Comparison of ENCODE assay signal across 15 mouse cellular contexts in genomic region chr14:77180753-77181374, GRCm38 (mm10). TPM values are rescaled to one million over a fixed set of nuclear protein-coding genes. Genes with fewer than 3 reads are reported as not detected.
DNase-seq lines count a peak whose midpoint lies in the region; ATAC-seq and TF ChIP-seq lines count a peak whose summit lies in the region.
"Had no signal": no experiment of that assay in that cellular context is flagged by ENCODE, and none has a peak within 500 bp of the region (broad histone marks: within the 10 kb centered on the region; RNA-seq: fewer than 3 reads in every experiment).

No protein-coding gene starts in this region.

- no peak for TF ChIP-seq EP300 in lung, postnatal 0 days (IDR thresholded peaks at IDR 0.05)
- TF ChIP-seq EP300 in stomach, postnatal 0 days (optimal IDR thresholded peaks at IDR 0.05): no peak

- 45% methylated on average over 13 of the region's 13 CpGs for WGBS in lung, postnatal 0 days
- WGBS in lung, adult 2 months: 49% methylated on average over 13 of the region's 13 CpGs
- WGBS in stomach, postnatal 0 days: 49% methylated on average over 13 of the region's 13 CpGs

- H3K36me3 ChIP-seq in lung, postnatal 0 days (ENCODE audit: insufficient read depth, low read length): no peaks in the 10 kb centered on the region
- no peaks in the 10 kb centered on the region for H3K36me3 ChIP-seq in stomach, postnatal 0 days (ENCODE audit: control insufficient read depth, insufficient read depth, low read length)

- no peaks in the 10 kb centered on the region for H3K9me3 ChIP-seq in lung, postnatal 0 days (ENCODE audit: low read length)
- H3K9me3 ChIP-seq in stomach, postnatal 0 days (ENCODE audit: control insufficient read depth, low read length): no peaks in the 10 kb centered on the region

- peak; percentile 38 for ATAC-seq in lung, postnatal 0 days
- no peak for ATAC-seq in stomach, postnatal 0 days (ENCODE audit: low FRiP score, low TSS enrichment)
- ATAC-seq: midbrain, embryonic 16.5 days; Patski had no signal

- H3K4me3 ChIP-seq in lung, postnatal 0 days (ENCODE audit: low read depth, low read length): no peak overlapping the region
- no peak overlapping the region for H3K4me3 ChIP-seq in lung, adult 2 months (replicated peaks; ENCODE audit: extremely low read depth, low read depth, low read length)
- no peak overlapping the region for H3K4me3 ChIP-seq in stomach, postnatal 0 days (ENCODE audit: low read depth, low read length)

- no peak overlapping the region for H3K4me2 ChIP-seq in lung, postnatal 0 days (replicated peaks; ENCODE audit: low read depth, low read length)
- no peak overlapping the region for H3K4me2 ChIP-seq in stomach, postnatal 0 days (replicated peaks; ENCODE audit: low read depth)
- H3K4me2 ChIP-seq: hindbrain, embryonic 14.5 days had no signal

- TF ChIP-seq POLR2A in lung, adult 2 months (IDR thresholded peaks at IDR 0.05; ENCODE audit: borderline replicate concordance, extremely low read depth, low read depth, low read length): no peak

- no peak overlapping the region for H3K27ac ChIP-seq in lung, postnatal 0 days (ENCODE audit: low read length)
- H3K27ac ChIP-seq in stomach, postnatal 0 days (replicated peaks): no peak overlapping the region
- H3K27ac ChIP-seq: hindbrain, embryonic 14.5 days had no signal

- no peaks in the 10 kb centered on the region for H3K4me1 ChIP-seq in lung, postnatal 0 days (ENCODE audit: insufficient read depth, low read depth, low read length)
- H3K4me1 ChIP-seq in lung, adult 2 months (ENCODE audit: control insufficient read depth, insufficient read depth, low read length): no peaks in the 10 kb centered on the region
- no peaks in the 10 kb centered on the region for H3K4me1 ChIP-seq in stomach, postnatal 0 days (replicated peaks; ENCODE audit: control insufficient read depth, insufficient read depth)

- H3K27me3 ChIP-seq in lung, postnatal 0 days (replicated peaks; ENCODE audit: insufficient read depth, low read length): no peaks in the 10 kb centered on the region
- H3K27me3 ChIP-seq in stomach, postnatal 0 days (ENCODE audit: control insufficient read depth, insufficient read depth, low read length): no peaks in the 10 kb centered on the region
- H3K27me3 ChIP-seq: Patski had no signal

- no peak for TF ChIP-seq CTCF in lung, postnatal 0 days (IDR thresholded peaks at IDR 0.05)
- no peak for TF ChIP-seq CTCF in lung, adult 2 months (IDR thresholded peaks at IDR 0.05; ENCODE audit: insufficient read depth, low read length)
- TF ChIP-seq CTCF in stomach, postnatal 0 days (IDR thresholded peaks at IDR 0.05; ENCODE audit: low read depth): no peak

- intact Hi-C loops in heart, postnatal 25 days (cut with DNase I): no loop called here
- intact Hi-C loops in left cerebral cortex, postnatal 14 days (cut with DNase I): no loop called here

- peak; percentile 10 to 11 for DNase-seq in heart, adult 9 months (ENCODE audit: low spot score in 2 of 2)
- DNase-seq in heart, postnatal 25 days (ENCODE audit: low spot score): no peak
- DNase-seq in lung, postnatal 0 days (ENCODE audit: low spot score): peak; percentile 48
- no peak for DNase-seq in lung, adult 2 months
- DNase-seq in gastrocnemius, postnatal 10 days: peak; percentile 21
- DNase-seq in stomach, postnatal 0 days (ENCODE audit: low spot score): peak; percentile 20
- DNase-seq in left cerebral cortex, postnatal 14 days (ENCODE audit: low spot score in 2 of 2): no peak
- DNase-seq in thymus, adult 18-20 months: no peak
- DNase-seq: adrenal gland, adult 8-10 months; cerebellum, adult 11 months; embryo, embryonic 11 days; thymus, postnatal 14 days had no signal

- no peak overlapping the region for H3K9ac ChIP-seq in lung, postnatal 0 days (replicated peaks; ENCODE audit: low read depth)
- no peak overlapping the region for H3K9ac ChIP-seq in stomach, postnatal 0 days (ENCODE audit: low read length)
- H3K9ac ChIP-seq: hindbrain, embryonic 14.5 days had no signal

RNA-seq across cellular contexts. Expression of gene Enox1, which starts 24.3 kb away (rescaled TPM):
- total RNA-seq in heart, postnatal 25 days (2021): 1 to 10 TPM; 1.1 to 1.3 TPM
- 1.5 and 2.0 TPM in 2 replicates for polyA plus RNA-seq in lung, postnatal 0 days (2015; fragmentation: Nextera tagmentation; extraction: Ambion mirVana)
- polyA plus RNA-seq in lung, adult 2 months (2012; rRNA removed): 0.28 and 0.69 TPM in 2 replicates
- total RNA-seq in gastrocnemius, postnatal 10 days (2021): 1 to 10 TPM; 3.5 to 4.3 TPM
- 2.5 and 2.6 TPM in 2 replicates for polyA plus RNA-seq in stomach, postnatal 0 days (2015; fragmentation: Nextera tagmentation; extraction: Ambion mirVana)
- total RNA-seq in left cerebral cortex, postnatal 14 days (2021): 10 to 100 TPM; 50.6 to 51.7 TPM

Comparison
In these comparisons a context has a peak if more than half of its experiments do, and no peak if none do; other contexts are left out.
1. DNase-seq: peak in heart, adult 9 months (2 of 2), lung, postnatal 0 days (single experiment), gastrocnemius, postnatal 10 days (single experiment) and stomach, postnatal 0 days (single experiment); none in heart, postnatal 25 days (single experiment), lung, adult 2 months (single experiment), left cerebral cortex, postnatal 14 days (0 of 2) and thymus, adult 18-20 months (0 of 2).
2. RNA of gene Enox1, which starts 24.3 kb away (total RNA-seq): 50.6 to 51.7 TPM in left cerebral cortex, postnatal 14 days; 3.5 to 4.3 TPM in gastrocnemius, postnatal 10 days and 1.1 to 1.3 TPM in heart, postnatal 25 days; every median in the first group is over 4 times any median in the second.